Mouse (Mus musculus) myocyte (in vitro differentiated cells): ENCODE measurements around the gene Mtmr3.

Experiments
- E2F4 ChIP-seq: IDR thresholded peaks from one replicate; pipeline ENCODE4 v1.6.1; 2011; ENCODE audit warnings: mild to moderate bottlenecking, control low read depth, moderate library complexity; ENCODE audit not compliant: insufficient read depth
- POLR2A ChIP-seq: IDR thresholded peaks from one replicate; pipeline ENCODE4 v1.6.1; 2011; ENCODE audit warnings: low read depth, mild to moderate bottlenecking, control low read depth, moderate library complexity; ENCODE audit not compliant: insufficient read length
- POLR2AphosphoS2 ChIP-seq: IDR thresholded peaks from one replicate; pipeline ENCODE4 v1.6.1; 2011; ENCODE audit warnings: low read depth, control low read depth; ENCODE audit not compliant: insufficient read length

DNA sequence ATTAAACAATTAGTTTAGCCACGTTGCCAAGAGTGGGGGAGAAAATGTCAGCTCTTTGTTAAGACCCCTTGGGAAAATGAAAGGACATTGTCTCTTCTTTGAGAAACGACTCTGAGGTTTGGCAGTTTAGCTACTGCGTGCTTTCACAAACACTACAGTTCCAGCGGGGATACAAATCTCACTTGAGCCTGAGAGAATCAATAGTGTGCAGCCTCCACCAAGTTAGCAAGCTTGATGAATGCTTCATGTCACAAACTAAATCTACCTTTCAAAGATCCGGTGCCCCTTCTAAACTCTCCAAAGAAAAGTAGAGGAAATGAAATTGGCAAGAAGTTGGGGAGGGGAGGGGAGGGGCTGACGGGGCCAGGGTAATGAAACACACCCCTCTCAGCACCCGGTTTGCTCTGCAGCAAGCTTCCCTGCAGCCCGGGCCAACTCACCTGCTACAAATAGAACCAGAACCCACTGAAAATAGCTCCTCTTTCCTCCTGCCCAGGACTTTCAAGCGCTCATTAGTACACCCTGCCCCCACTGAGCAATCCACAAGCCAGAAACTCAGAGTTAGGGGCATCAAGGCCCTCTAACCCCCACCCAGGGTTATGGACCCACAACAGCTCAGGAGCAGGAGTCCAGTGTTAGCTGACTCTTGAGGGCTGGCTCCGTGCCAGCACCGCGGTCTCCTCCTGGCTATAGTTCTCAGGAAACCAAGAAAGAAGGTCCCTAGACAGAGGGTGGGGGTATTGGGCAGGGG lies 8.2 kb upstream of the Mtmr3 start:
- no peak for TF ChIP-seq POLR2A
- TF ChIP-seq POLR2AphosphoS2: no peak
- no peak for TF ChIP-seq E2F4
